Mouse (Mus musculus): Measurements from ENCODE around the gene Lgi1. TPM values are rescaled to one million over a fixed set of nuclear protein-coding genes. Genes with fewer than 3 reads are reported as not detected.
A peak's percentile ranks its signal among the peaks of the same experiment; 100 is the strongest.

Gene Lgi1
- total RNA-seq (2018; cell fraction: chromatin; rRNA removed) = not detected
- not detected for total RNA-seq (2018; cell fraction: cytosol; rRNA removed)
- total RNA-seq (2018; cell fraction: nucleus; rRNA removed) = not detected
- not detected in 3 replicates for polyA plus RNA-seq (2018)

DNA sequence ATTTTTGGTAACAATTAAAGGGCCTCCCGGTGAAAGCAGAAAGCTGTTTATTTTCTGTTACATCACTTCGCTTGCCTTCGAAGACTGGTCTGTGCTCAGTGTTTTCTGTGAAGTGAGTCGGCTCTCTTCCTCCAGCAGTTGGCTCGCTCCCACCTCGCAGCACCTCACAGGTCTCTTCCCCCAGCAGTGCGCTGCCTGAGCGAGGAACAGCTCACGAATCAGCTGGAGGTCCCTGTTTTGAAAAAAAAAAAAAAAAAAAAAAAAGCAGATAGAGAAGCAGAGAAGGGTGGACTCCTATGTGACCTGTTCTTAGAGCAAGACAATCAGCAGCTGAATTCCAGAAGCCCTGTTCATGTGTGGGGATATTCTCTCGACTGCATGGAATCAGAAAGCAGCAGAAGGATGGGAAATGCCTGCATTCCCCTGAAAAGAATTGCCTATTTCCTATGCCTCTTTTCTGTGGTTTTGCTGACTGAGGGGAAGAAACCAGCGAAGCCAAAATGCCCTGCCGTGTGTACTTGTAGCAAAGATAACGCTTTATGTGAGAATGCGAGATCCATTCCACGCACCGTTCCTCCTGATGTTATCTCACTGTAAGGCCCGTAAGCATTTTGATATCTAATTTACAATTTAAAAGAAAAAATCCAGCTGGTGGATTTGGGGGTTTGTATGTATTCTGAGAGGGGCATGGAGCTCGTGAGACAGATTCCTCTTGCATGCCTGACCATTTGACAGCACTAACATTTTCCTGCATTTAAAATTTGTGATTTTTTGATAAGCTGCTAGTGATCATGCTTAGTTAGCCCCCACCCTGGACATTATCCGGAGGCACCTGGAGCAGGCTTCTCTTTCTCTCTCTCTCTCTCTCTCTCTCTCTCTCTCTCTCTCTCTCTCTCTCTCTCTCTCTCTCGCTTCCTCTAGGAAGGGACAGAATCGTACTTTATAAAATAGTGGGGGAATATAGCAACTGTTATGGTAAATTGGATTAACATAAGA lies at the start of gene Lgi1:
Gene Lgi1 (plus strand): TSS at position 32 of the 996 bp plus-strand sequence.
- H3K4me3 ChIP-seq (ENCODE audit: inconsistent target) = no peak within 1 kb of the TSS
- no peak within 1 kb of the TSS for H3K27ac ChIP-seq
- no peaks in the 10 kb centered on the region for H3K79me2 ChIP-seq (ENCODE audit: inconsistent target)
- 2% methylated on average over 19 of the region's 21 CpGs for WGBS (ENCODE audit: missing documents)
- H3K36me3 ChIP-seq (ENCODE audit: inconsistent target) = no peaks in the 10 kb centered on the region

DNA sequence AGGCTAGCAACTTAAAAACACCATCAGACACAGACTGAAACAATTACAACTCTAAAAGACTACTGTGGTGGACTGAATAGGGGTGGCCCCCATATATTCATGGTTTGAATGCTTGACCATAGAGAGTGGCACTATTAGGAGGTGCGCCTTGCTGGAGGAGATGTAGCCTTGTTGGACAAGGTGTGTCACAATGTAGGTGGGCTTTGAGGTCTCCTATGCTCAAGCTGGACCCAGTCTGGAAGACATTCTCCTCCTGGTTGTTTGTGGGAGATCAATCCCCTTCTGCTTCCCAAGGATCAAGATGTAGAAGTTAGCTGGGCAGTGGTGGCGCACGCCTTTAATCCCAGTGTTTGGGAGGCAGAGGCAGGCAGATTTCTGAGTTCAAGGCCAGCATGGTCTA lies 46.6 kb upstream of the Lgi1 start:
- WGBS (ENCODE audit: missing documents) = 100% methylated on average over 3 of the region's 3 CpGs
- Histone ChIP-seq H3K27ac (no peak overlapping the region), H3K4me3 (ENCODE audit: inconsistent target) (no peak overlapping the region), H3K36me3 (ENCODE audit: inconsistent target) (no peaks in the 10 kb centered on the region; the same call in 1 of the 2 replicates), H3K79me2 (ENCODE audit: inconsistent target) (no peaks in the 10 kb centered on the region)

DNA sequence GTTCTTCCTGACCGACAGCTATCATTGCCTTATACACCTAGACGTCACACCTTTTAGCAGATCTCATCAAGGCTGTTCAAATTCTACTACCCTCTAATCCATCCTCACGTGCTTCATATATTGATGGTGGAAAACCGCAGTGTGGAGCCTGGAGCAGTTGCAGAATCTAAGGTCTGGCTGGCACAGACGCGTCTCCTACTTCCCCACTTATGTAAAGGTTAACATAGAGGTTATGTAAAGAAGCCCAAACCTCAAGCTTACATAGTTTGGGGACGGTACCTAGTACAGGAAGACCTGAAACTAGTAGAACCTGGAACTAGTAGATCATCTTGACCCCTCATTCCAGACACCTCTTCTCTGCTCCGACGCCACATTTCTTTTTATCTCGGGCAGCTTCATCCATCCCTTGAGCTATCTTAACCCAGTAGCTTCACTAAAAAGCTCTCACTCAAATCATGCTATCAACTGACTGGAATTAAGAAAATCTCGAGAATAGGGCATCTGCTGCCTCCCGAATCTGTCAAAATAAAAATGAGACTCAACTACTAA lies 40.9 kb upstream of the Lgi1 start:
- Histone ChIP-seq H3K4me3 (ENCODE audit: inconsistent target) (peak overlapping the region; percentile 82), H3K36me3 (ENCODE audit: inconsistent target) (no peaks in the 10 kb centered on the region), H3K27ac (0 out of 2 replicates have a peak overlapping the region, but pooled peaks have one; percentile 8), H3K79me2 (ENCODE audit: inconsistent target) (no peaks in the 10 kb centered on the region)
- 8% methylated on average over 12 of the region's 12 CpGs for WGBS (ENCODE audit: missing documents)

DNA sequence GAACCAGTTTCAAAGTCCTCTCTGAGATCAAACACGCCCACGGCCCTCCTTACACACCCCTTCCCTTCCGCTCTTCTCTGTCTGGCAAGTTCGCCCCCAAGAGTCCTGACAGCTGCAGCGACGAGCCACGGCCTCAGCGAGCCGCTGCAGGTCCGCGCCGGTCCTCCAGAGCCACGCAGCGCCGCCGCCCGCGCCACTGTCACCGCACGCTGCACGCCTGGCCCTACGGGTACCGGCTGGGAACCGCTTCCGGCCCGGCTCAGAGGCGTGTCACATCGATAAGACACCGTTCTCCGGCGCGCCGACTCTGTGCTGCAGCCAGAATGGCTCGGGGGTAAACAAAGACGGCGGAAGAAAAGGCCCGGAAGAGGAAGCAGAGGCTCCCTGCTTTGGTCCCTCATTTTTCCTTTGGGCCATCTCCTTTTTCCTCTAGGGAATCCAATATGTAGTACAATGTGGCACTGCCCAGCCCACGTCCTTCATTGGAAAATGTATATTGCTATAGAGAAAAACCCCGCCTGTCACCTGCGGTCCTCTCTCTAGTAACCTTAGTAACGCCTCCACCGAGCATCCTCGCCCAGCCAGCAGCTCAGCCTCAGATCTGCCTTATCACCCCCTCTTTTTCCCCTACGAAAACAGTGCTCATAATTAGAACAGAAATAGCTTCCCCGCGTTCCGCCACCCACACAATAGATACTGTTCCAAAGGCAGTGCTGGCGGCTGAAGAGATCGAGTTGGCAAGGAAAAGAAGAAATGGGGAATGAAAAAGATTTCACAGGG lies 40.2 kb upstream of the Lgi1 start, which contains the start of gene Fra10ac1:
Gene Fra10ac1 (minus strand): TSS at position 252 of the 780 bp plus-strand sequence.
- H3K36me3 ChIP-seq (ENCODE audit: inconsistent target) = no peaks in the 10 kb centered on the region
- H3K27ac ChIP-seq = 0 out of 2 replicates have a peak within 1 kb of the TSS, but pooled peaks have one; percentile 8
- peak within 1 kb of the TSS; percentile 82 for H3K4me3 ChIP-seq (ENCODE audit: inconsistent target)
- H3K79me2 ChIP-seq (ENCODE audit: inconsistent target) = no peaks in the 10 kb centered on the region
- WGBS (ENCODE audit: missing documents) = 2% methylated on average over 49 of the region's 49 CpGs

DNA sequence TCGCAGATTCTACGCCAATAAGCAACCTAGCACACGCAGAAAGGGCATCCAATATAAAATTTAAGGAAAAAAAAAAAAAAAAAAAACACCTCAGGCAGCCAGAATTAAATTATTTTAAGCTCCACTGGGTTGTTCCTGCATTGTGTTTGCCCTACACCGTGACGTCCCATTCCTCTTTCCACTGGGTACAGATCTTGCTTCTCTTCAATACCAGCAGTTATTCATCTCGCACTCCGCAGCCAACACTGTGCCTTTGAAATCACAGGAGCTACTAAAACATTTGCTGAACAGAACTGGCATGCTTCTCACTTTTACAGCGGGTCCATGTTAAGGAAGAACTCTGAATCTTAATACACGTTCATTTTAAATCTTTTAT lies 39.7 kb upstream of the Lgi1 start:
- Histone ChIP-seq H3K79me2 (ENCODE audit: inconsistent target) (no peaks in the 10 kb centered on the region), H3K4me3 (ENCODE audit: inconsistent target) (peak overlapping the region; percentile 82), H3K27ac (no peak overlapping the region), H3K36me3 (ENCODE audit: inconsistent target) (no peaks in the 10 kb centered on the region)
- 32% methylated on average over 7 of the region's 9 CpGs for WGBS (ENCODE audit: missing documents)

DNA sequence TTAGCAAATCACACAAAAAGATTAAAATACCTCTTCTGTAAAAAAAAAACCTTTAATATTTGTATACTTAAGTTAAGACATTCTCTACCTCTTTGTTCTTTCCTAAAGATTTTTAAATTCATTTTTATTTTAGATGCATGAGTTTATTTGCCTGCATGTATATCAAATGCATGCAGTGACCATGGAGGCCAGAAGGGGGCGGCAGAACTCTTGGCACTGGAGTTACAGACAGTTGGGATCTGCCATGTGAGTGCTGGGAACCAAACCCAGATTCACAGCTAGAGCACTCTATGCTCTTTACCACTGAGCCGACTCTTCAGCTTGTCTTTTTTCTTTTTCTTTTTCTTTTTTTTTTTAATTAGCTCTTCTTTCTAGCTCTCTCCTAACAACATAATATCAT lies 35.6 kb upstream of the Lgi1 start:
- H3K4me3 ChIP-seq (ENCODE audit: inconsistent target) = no peak overlapping the region
- H3K79me2 ChIP-seq (ENCODE audit: inconsistent target) = no peaks in the 10 kb centered on the region
- no peak overlapping the region for H3K27ac ChIP-seq
- WGBS (ENCODE audit: missing documents) = 50% methylated on average over 2 of the region's 2 CpGs
- no peaks in the 10 kb centered on the region for H3K36me3 ChIP-seq (ENCODE audit: inconsistent target)

DNA sequence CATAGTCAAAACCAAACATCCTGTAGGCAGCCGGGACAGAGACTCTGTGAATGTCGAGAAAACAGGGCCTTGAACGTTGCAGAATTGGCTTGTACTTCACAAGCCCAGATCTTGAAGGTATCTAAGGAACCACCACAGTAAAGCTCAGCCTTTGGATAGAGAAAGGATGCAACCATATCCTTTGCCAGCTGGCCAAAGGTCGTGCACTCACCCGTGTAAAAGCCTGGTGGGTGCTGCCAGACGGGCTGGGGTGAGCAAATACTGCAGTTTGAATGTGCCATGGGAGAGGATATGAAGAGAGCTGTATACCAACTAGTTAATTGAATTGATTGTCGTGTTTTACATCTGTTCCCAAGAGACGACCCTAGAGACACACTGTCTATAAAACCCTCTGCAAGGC lies 32.2 kb upstream of the Lgi1 start:
- no peak overlapping the region for H3K4me3 ChIP-seq (ENCODE audit: inconsistent target)
- H3K79me2 ChIP-seq (ENCODE audit: inconsistent target) = no peaks in the 10 kb centered on the region
- H3K36me3 ChIP-seq (ENCODE audit: inconsistent target) = no peaks in the 10 kb centered on the region
- WGBS (ENCODE audit: missing documents) = 45% methylated on average over 8 of the region's 8 CpGs
- H3K27ac ChIP-seq = no peak overlapping the region

DNA sequence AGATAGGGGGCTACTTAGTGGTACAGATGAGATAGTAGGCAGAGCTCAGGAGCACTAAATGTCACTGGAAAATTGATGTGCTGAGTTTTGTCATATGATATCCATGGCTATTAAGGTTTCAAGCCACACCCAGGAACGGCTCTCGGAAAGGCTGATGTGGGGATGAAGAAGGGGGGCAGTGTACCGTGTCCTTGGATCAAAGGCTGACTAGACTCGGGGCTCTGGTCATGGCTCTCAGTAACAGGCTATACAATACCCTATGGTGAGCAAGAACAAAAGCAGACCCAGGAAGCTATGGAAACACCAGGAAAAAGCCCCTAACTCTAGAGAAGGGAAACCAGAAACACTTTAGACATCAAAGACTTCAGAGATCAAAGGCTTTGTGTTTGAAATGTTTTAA lies 31.8 kb upstream of the Lgi1 start:
- Histone ChIP-seq H3K4me3 (ENCODE audit: inconsistent target) (no peak overlapping the region), H3K27ac (no peak overlapping the region), H3K79me2 (ENCODE audit: inconsistent target) (no peaks in the 10 kb centered on the region), H3K36me3 (ENCODE audit: inconsistent target) (no peaks in the 10 kb centered on the region)
- 44% methylated on average over 4 of the region's 4 CpGs for WGBS (ENCODE audit: missing documents)

DNA sequence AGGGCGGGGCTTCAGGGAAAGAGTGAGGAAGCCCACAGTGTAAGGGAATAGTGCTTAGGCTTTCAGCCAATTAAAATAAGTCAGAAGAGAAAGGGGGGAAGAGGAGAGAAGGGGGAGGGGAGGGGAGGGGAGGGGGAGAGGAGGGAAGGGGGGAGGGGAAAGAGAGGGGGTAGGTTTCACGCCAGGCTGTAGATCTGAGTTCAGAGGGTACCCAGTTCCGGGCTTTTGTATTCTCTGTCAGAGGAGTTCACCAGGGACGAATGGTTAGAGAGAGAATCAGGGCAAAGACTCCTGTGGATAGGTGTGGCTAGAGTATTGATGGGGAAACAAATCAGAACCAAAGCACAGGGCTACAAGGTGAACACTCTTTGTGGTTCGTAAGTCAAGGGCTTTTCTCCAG lies 27.8 kb upstream of the Lgi1 start:
- 88% methylated on average over 4 of the region's 5 CpGs for WGBS (ENCODE audit: missing documents)
- no peak overlapping the region for H3K27ac ChIP-seq
- no peaks in the 10 kb centered on the region for H3K36me3 ChIP-seq (ENCODE audit: inconsistent target)
- H3K4me3 ChIP-seq (ENCODE audit: inconsistent target) = no peak overlapping the region
- H3K79me2 ChIP-seq (ENCODE audit: inconsistent target) = no peaks in the 10 kb centered on the region

DNA sequence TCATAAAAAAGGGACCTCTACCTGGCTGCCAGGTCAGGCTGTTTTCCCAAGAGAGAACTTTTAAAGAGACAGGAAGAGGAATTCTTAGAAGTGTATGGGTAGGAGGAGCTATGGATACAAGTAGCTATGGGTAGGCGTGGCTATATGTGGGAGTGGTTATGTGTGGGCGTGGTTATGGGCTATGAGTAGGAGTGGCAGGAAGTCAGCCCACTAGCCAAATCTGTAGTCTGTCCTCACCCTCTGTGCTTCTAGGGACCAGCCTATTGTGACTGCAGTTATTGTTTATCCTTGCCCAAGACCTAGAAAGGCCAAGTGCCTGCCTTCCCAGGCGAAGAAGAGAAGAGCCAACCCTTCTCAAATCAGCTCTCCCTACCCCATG lies 26.5 kb upstream of the Lgi1 start:
- H3K4me3 ChIP-seq (ENCODE audit: inconsistent target) = no peak overlapping the region
- H3K79me2 ChIP-seq (ENCODE audit: inconsistent target) = no peaks in the 10 kb centered on the region
- no peaks in the 10 kb centered on the region for H3K36me3 ChIP-seq (ENCODE audit: inconsistent target)
- H3K27ac ChIP-seq = no peak overlapping the region
- 59% methylated on average over 3 of the region's 3 CpGs for WGBS (ENCODE audit: missing documents)

DNA sequence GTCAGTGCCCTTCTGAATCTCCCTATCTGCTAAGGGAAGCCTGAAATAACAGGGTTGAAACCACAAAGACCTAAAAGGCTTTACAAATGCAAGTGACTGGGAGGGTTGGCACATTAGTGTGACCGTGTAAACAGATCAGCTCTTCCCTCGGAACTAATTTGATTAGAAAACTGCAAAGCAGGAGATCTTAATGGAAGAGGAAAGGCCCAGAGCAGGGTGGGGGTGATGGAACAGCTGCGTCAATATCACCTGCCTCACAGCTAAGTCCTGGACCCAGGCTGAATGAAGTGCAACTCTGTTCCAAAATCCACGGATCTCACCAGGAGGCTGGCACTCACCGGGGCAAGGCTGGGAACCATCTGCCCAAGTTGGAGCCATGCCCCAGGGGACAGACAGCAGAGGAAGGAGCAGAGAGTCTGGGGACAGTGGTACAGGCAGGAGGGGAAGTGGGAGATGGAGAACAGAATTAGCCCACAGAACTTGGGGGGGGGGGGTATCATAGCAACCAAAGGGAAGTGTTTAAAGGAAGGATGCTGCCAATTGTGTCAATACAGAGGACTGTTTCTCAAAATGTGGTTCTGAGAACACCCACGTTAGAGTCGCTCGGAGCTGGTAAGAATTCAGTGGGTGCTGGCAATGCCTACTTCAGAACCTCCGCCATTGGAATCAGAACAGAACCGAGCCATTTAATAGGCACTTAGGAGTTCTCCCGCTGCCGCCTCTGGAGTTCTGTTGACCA lies 26.0 kb upstream of the Lgi1 start:
- no peaks in the 10 kb centered on the region for H3K36me3 ChIP-seq (ENCODE audit: inconsistent target)
- WGBS (ENCODE audit: missing documents) = 55% methylated on average over 12 of the region's 12 CpGs
- no peak overlapping the region for H3K27ac ChIP-seq
- no peaks in the 10 kb centered on the region for H3K79me2 ChIP-seq (ENCODE audit: inconsistent target)
- no peak overlapping the region for H3K4me3 ChIP-seq (ENCODE audit: inconsistent target)

DNA sequence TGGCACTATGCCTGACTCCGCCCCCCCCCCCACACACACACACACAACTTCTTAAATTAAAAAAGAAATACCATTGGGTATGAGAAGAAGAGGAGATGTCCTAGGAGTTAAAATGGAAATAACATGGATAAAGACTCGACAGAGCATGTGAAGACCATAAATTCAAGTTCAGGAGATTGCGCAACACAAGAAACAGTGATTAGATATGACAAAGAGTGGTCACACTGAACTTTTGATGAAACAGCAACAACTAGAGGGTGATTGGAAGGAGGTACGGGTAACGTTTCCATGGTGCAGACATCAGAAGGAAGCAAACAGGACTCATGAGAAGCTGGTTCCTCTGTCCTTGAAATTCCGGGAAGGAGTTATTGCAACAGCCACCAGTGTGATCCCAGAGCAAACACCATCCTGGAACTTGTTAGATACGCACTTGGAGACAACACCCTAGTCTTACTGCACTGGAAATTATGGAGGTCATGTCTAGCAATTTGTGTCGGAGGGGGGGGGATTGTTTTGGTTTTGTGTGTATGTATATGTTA lies 22.0 kb upstream of the Lgi1 start:
- Histone ChIP-seq H3K27ac (no peak overlapping the region), H3K4me3 (ENCODE audit: inconsistent target) (no peak overlapping the region), H3K79me2 (ENCODE audit: inconsistent target) (no peaks in the 10 kb centered on the region), H3K36me3 (ENCODE audit: inconsistent target) (no peaks in the 10 kb centered on the region)
- WGBS (ENCODE audit: missing documents) = 72% methylated on average over 8 of the region's 8 CpGs

DNA sequence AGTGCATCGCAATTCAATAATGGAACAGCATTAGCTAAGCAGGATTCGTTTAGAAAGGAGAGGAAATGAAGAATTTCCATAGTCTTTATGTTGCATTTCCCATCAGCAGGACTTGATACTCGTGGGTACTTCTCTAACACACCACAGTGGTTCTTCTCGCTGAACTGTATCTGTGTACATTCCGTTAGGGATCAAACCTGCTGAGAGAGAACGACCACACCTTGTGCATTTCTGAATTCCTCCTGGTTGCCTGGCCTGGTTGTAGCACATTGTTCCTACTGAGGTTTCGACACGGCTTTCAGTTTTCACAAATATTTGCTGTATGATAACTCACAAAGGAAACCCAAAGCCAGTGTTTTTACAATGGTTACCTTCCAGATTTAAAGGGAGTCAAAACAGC lies 19.6 kb upstream of the Lgi1 start:
- 58% methylated on average over 8 of the region's 8 CpGs for WGBS (ENCODE audit: missing documents)
- Histone ChIP-seq H3K36me3 (ENCODE audit: inconsistent target) (no peaks in the 10 kb centered on the region), H3K27ac (no peak overlapping the region), H3K4me3 (ENCODE audit: inconsistent target) (no peak overlapping the region), H3K79me2 (ENCODE audit: inconsistent target) (no peaks in the 10 kb centered on the region)
